Mouse (Mus musculus) cerebellum, adult 2 months (tissue): ENCODE data around the gene Rufy3. TPM values are rescaled to one million over a fixed set of nuclear protein-coding genes. Genes with fewer than 3 reads are reported as not detected.

Experiments
- DNase-seq, 2 experiments: peaks; one replicate each; pipeline ENCODE4 v3.0.0; 2021
- H3K27ac ChIP-seq: fragments of 200-500 bp; 2 replicates; pipeline ENCODE4 v1.5.1; 2012; ENCODE audit warnings: low read length, control low read depth, inconsistent platforms; ENCODE audit not compliant: insufficient read depth
- H3K27me3 ChIP-seq: fragments of 200-500 bp; 2 replicates; pipeline ENCODE4 v1.6.1; 2012; ENCODE audit warnings: inconsistent platforms, mild to moderate bottlenecking, low read length, moderate library complexity; ENCODE audit not compliant: control insufficient read depth, insufficient read depth
- H3K4me1 ChIP-seq: fragments of 200-500 bp; 2 replicates; pipeline ENCODE4 v1.6.1; 2011; ENCODE audit warnings: low read length; ENCODE audit not compliant: control insufficient read depth, insufficient read depth
- H3K4me3 ChIP-seq: fragments of 200-500 bp; replicated peaks from 2 replicates; pipeline ENCODE3; 2011; ENCODE audit warnings: mild to moderate bottlenecking, low read depth, low read length, control low read depth; ENCODE audit not compliant: insufficient read depth
- CTCF ChIP-seq: fragments of 200-500 bp; IDR thresholded peaks from 2 replicates; pipeline ENCODE4 v1.5.1; 2011; ENCODE audit warnings: low read depth, mild to moderate bottlenecking, control low read depth, low read length, moderate library complexity, borderline replicate concordance; ENCODE audit not compliant: insufficient read depth
- POLR2A ChIP-seq: fragments of 200-500 bp; IDR thresholded peaks from 2 replicates; pipeline ENCODE4 v1.6.1; 2011; ENCODE audit warnings: low read length, control low read depth, borderline replicate concordance; ENCODE audit not compliant: insufficient read depth
- WGBS: fragments of 180-500 bp; shearing (Covaris S2); methylation state at CpG from one replicate; pipeline ENCODE4 v1.1.7; 2018; 5-methylcytosine and 5-hydroxymethylcytosine counted together
- polyA plus RNA-seq: library from polyadenylated mRNA; depleted of rRNA; stranded (reverse); fragments of >200 nt; gene quantifications from 2 replicates; pipeline ENCODE4 v1.2.3, GENCODE M21; 2012

Rufy3 gene
- polyA plus RNA-seq, 1 experiment, result 139 TPM

- 96% methylated on average over 4 of the region's 4 CpGs for WGBS
- no peaks in the 10 kb centered on the region for H3K4me1 ChIP-seq
- TF ChIP-seq POLR2A (no peak), CTCF (no peak)
- H3K27ac ChIP-seq, result no peak overlapping the region
- no peak for DNase-seq
- no peaks in the 10 kb centered on the region for H3K27me3 ChIP-seq
- H3K4me3 ChIP-seq, result no peak overlapping the region
These were observed 62.7 kb downstream of the Rufy3 start for GRCm38 (mm10) chr5:88627545-88627944.

GRCm38 (mm10) chr5:88629125-88629524 is 64.3 kb downstream of the Rufy3 start:
- no peaks in the 10 kb centered on the region; the same call in 1 of the 2 replicates for H3K4me1 ChIP-seq
- H3K4me3 ChIP-seq, result no peak overlapping the region
- H3K27ac ChIP-seq, result no peak overlapping the region
- no peak for DNase-seq
- H3K27me3 ChIP-seq, result no peaks in the 10 kb centered on the region
- TF ChIP-seq CTCF, result no peak
- TF ChIP-seq POLR2A, result no peak
- WGBS, result 91% methylated on average over 11 of the region's 11 CpGs

- WGBS, result 91% methylated on average over 8 of the region's 8 CpGs
- Histone ChIP-seq H3K27ac (no peak overlapping the region), H3K27me3 (no peaks in the 10 kb centered on the region), H3K4me3 (no peak overlapping the region), H3K4me1 (no peaks in the 10 kb centered on the region; the same call in 1 of the 2 replicates)
- TF ChIP-seq POLR2A (no peak), CTCF (no peak)
- DNase-seq, result no peak
These were observed 65.1 kb downstream of the Rufy3 start for GRCm38 (mm10) chr5:88629987-88630386.

GRCm38 (mm10) chr5:88630883-88631282 is 66.0 kb downstream of the Rufy3 start:
- Histone ChIP-seq H3K27ac (no peak overlapping the region), H3K27me3 (no peaks in the 10 kb centered on the region), H3K4me1 (no peaks in the 10 kb centered on the region; the same call in 1 of the 2 replicates), H3K4me3 (no peak overlapping the region)
- TF ChIP-seq POLR2A, result no peak
- TF ChIP-seq CTCF, result no peak
- DNase-seq, result no peak
- 74% methylated on average over 3 of the region's 3 CpGs for WGBS

- no peaks in the 10 kb centered on the region; the same call in 1 of the 2 replicates for H3K4me1 ChIP-seq
- no peak overlapping the region for H3K27ac ChIP-seq
- no peak for DNase-seq
- no peaks in the 10 kb centered on the region for H3K27me3 ChIP-seq
- no peak overlapping the region for H3K4me3 ChIP-seq
- 88% methylated on average over 5 of the region's 5 CpGs for WGBS
- TF ChIP-seq POLR2A (no peak), CTCF (no peak)
These were observed 66.7 kb downstream of the Rufy3 start for GRCm38 (mm10) chr5:88631545-88631944.

GRCm38 (mm10) chr5:88632463-88632862 is 67.6 kb downstream of the Rufy3 start:
- no peak for DNase-seq
- WGBS, result 64% methylated on average over 9 of the region's 9 CpGs
- TF ChIP-seq POLR2A, result no peak
- H3K27me3 ChIP-seq, result no peaks in the 10 kb centered on the region
- H3K4me1 ChIP-seq, result no peaks in the 10 kb centered on the region; the same call in 1 of the 2 replicates
- H3K4me3 ChIP-seq, result no peak overlapping the region
- no peak overlapping the region for H3K27ac ChIP-seq

GRCm38 (mm10) chr5:88634076-88634475 is 69.2 kb downstream of the Rufy3 start:
- H3K27ac ChIP-seq, result no peak overlapping the region
- no peaks in the 10 kb centered on the region; the same call in 1 of the 2 replicates for H3K4me1 ChIP-seq
- no peaks in the 10 kb centered on the region for H3K27me3 ChIP-seq
- 69% methylated on average over 5 of the region's 5 CpGs for WGBS
- TF ChIP-seq CTCF, result no peak
- DNase-seq, result no peak
- H3K4me3 ChIP-seq, result no peak overlapping the region

- TF ChIP-seq CTCF (no peak), POLR2A (no peak)
- H3K4me3 ChIP-seq, result no peak overlapping the region
- 59% methylated on average over 9 of the region's 9 CpGs for WGBS
- no peaks in the 10 kb centered on the region for H3K4me1 ChIP-seq
- no peak overlapping the region for H3K27ac ChIP-seq
- H3K27me3 ChIP-seq, result no peaks in the 10 kb centered on the region
- no peak for DNase-seq
These were observed 77.9 kb downstream of the Rufy3 start for GRCm38 (mm10) chr5:88642786-88643185.
